Mouse (Mus musculus) T-helper 1 cell (primary cell): ENCODE data around the gene Myt1l.

Experiments
- in situ Hi-C: fragments of 300-600 bp; cut with MboI, MseI; formaldehyde crosslinking; loops from one replicate; pipeline ENCODE4 v1.15.1; 2025; ENCODE audit warnings: high pct_unique_total_duplicates

The Myt1l gene

DNA sequence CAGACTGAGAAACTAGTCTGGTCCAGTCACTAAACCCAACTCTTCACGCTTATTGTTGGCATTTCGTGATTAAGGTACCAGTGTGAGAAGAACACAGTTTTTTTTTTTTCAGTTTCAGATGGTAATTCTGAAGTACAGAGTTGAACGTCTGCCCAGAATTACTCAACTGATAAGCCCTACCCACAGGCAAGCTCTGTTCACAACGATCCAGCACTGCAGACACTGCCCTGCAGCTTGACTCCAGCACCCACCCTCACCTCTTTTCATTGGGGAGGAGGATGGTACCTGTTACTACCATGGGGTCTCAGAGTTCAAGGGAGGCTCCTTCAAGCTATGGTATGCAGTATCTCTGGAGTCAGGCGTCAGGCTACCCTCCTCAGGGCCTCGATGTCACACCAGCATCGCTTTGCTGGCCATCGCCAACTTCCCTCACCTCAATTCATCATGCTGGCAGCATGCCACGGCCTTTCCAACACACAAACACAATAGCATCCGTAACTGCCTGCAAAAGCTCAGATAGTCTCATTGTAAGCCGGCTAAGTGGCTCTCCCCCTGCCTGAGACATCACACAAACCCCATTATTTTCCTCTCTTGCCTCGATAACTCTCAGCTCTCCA is 281.5 kb downstream of the Myt1l start:
- in situ Hi-C loops = no loop called here

DNA sequence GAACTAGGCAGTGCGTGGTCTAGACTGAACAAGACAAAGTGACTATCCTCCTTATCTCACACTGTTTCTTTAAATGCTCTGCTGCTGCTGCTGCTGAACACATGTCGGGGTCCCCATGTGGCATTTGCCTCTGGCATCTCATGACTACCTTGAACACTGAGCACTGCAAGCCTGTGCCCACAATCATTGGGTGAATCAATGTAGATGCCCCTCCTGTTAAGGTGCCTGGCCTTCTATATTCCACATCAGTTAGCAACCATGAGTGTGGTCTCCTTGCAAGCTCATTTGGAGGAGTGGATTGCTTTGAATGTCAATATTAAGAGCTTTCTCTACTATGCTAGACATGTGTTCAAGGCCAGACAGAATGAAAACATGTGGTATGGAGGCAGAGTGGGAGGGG is 287.3 kb downstream of the Myt1l start:
- in situ Hi-C loops = no loop called here

DNA sequence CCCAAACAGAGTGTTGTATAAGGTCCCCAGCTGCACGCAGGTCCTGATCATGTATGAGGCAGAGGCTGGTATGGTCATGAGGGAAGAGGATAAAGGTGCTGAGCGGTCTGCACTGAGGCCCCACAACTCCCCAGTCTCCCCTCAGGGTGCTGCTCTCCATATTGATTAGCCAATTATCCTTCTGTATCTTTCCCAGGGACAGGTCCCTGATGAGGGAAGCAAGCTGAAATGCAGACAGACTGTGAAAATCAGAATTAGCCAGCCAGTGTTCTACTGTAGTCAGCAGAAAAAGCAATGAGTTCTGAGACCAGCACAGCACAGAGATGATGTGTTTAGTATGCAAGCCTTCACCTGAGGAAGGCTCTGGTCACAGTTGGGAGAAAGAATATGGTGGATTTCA is 287.9 kb downstream of the Myt1l start:
- in situ Hi-C loops = no loop called here

DNA sequence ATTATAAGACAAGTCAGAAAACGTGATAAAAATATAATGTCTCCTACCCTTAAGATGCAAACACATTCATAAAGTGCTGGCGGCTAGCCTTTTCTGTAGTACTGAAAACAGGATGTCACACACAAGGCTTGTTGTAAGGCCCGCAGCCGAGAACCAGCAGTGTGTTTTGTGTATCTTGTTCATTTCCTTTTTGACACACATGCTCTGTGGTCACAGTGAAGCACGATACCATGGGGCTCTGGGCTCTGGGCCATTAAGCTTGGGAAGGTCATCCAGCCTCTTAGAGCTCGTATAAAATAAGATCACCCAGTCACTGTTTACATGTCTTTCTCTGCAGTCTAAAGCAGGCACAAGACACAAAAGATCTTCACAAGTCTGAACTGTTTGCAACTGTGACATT is 288.6 kb downstream of the Myt1l start:
- in situ Hi-C loops = no loop called here

DNA sequence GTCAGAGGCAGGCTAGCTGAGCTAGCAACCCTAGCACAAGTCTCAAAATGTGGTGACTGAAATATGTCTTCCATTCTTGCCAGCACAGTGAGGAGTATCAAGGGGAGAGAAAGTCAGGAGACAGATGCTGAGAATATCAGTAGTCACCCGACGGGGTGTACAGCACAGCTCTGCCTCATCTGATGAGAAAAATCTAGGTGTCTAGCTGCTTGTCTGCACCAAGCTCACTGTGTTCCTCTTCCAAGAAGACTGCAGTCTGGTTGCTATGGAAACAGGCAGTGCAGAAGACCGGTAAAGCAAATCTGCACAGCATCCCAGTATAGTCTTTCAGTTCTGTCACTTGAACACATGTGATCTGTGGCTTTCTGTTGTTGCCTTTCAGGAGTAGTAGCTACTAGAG is 294.0 kb downstream of the Myt1l start:
- in situ Hi-C loops = no loop called here

DNA sequence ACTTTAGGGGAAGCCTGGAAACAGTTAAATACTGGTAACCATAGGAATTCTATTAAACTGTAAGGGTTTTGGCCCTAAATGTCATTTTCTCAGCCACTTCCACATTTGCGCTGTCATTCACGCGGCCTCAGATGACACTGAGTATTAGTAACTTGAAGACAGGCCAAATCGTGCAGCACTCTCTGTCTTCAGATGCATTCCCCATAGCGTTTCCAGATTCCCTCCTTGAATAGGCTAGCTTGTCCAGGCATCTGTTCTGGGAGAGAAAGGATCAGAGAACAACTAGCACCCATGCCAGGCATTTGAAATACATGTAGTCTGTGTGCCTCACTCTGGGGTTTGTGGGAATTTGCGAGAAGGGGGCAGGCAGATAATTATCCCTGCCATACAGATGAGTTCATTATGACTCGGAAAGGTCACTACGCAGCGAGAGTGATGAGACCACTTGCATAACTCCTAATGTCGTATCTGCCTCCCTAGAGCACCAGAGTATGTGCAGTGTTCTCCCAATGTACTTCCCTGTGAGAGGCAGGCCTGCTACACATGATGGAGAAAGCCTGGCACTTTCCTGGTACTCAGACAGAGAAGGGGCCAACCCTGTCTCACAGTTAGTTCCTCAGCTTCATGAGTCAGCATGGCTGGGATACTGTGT is 295.7 kb downstream of the Myt1l start:
- in situ Hi-C loops = no loop called here

DNA sequence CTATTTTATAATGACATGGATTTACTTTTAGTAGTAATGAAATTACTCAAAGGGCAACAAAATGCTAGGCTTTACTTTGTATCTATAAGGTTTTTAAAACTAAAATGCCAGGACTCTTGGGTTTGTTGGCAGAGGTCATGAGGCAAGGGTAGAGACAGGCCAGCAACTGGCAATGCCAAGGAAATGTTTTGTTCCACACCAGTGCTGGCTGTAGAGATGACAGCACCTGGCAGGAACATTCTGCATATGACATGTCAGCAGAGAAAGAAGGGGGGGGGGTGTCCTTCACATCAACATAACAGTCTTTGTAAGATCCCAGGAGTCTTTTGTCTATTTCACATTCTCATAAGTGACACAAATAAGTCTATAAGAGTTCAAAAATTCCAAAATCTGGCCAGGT is 302.4 kb downstream of the Myt1l start:
- in situ Hi-C loops = no loop called here

DNA sequence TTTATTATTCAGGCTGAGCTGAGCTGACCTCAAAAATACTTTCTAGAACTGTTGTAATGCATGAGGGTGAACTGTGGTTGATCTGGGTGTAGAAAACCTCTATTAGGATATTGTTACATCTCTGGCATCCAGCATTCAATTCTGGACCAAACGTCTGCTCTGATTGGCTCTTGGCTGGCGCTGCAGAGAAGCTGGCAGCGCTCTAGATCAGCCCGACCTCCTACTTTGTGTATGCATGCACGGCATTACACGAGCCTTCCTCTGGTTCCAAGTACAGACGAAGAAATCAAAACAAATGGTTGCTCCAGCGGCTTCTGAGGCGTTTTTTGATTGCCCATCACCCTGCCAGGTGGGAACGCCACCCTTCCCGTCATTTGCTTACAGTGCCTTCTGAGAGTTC is 303.2 kb downstream of the Myt1l start:
- in situ Hi-C loops = no loop called here

DNA sequence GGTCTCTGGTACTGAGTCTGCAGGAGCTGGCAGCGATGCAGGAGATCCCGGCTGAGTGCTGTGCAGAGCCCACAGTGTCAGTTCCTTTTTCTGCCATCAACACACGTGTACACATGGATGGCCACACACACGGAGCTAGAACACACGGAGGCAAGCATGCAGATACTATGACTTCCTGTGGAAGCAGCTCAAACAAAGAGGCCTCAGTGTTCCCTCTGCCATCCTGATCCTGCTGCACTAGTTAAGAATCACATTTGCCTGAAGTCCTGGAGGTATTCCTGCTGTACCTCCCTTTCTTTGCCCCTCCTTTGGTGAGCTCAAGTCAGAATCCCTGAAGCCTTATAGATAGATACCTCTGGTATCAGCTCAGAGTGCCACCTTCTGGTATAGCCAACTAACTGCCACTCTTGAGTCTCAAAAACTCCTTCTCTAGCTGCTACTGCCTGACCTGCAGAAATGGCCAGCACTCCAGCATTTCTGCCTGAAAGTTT is 309.2 kb downstream of the Myt1l start:
- in situ Hi-C loops = no loop called here

DNA sequence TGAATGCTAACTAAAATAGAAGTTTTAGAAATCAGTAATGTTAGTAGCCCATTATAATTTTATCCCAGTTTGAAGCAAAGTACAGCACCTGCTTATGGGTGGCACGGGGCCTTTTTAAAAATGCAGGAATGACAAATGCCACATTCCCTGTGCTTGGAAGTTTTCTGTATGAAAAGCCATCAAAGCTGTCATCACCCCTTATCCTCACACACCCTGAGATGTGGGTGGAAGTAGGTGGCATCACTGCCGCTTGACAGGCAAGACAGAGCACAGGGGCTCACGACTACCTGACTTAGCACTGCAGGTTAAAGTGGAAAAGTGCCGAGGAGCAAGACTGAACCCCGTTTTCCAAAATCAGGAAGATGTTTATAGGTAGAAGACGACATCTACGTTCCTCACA is 310.2 kb downstream of the Myt1l start:
- in situ Hi-C loops = no loop called here

DNA sequence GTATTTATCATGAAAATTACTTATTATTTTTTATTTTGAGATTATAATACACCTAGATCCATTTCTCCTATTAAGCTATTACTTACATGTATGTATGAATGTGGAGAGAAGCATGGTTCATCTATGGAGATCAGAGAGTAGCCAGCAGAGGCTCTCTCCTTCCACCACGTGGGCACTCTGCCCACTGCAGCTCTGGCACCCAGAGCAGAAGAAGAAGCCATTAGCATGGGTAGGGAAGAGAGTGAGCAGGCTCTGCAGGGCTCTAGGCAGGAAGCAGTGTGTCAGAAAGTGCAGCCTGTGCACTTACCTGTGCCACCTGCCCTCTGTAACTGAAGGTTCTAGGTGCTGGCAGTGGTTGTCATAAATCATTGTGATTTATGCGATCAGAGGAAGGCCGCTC is 321.8 kb downstream of the Myt1l start:
- in situ Hi-C loops = no loop called here

DNA sequence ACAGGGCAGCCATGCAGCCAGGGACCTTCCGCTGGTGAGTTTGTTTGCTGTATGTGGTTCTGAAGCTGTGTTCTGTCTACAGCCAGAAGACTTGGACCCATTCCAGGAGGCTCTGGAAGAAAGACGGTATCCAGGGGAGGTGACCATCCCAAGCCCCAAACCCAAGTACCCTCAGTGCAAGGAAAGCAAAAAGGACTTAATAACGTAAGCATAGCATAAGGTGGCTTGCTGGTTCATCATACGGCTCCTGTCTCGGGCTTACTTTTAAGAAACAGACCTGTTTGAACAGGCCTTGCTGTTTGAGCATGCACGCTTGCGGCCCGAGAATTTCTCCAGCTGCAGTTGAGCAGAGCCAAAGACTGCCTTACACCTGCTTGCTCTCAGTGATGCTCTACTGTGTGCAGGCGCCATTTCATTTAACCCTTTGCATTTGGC is 326.0 kb downstream of the Myt1l start:
- in situ Hi-C loops = no loop called here

DNA sequence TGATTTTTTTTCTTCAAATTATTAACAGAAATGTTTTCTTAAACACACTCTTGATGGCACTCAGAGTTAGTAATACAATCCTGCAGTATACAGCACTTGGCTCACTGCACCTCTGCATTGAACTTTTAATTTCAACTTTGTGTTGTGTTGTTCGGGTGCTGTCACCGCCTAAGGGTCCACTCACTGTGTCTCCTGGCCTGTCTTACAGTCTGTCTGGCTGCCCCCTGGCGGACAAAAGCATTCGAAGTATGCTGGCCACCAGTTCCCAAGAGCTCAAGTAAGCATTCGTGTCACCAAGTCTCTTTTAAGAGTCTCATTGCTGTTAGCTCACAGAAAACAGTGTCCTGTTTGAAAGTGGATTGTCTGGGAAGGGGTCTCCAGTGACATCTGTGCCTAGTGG is 326.8 kb downstream of the Myt1l start:
- in situ Hi-C loops = no loop called here

DNA sequence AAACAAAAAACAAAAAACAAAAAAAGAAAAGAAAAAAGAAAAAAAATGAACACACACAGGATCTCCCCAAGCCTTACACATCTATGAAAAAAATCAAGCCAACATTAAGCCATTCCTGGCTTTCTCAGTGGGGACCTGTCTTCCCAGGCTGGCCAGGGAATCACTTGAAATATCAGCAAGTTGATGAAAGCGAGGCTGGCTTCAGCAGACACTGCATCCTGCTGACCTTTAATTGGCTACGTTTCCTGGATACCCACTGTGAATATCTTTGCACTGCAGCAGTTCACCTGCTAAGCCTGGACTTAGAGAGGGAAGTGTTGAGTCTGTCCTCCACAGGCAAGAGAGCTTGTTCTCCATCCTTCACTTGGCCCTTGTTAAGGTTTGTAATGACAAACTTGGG is 332.8 kb downstream of the Myt1l start:
- in situ Hi-C loops = no loop called here

DNA sequence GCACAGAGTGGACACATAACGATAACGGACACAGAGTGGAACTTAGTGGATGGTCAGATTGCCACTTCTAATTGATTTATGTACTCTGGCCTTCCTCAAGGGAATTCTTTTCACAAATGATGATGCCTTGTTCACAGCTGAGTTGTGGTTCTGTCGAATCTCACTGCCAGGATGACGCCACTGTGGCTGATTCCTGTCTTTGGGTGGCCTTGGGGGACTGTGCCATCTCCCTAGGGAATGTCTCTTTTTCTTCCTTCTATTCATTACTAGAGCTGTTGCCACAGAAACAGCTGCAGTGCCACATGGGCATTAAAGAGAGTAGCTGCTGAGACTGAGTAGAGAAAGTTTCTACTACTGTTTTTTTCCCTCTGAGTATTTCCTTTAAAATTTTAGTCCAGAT is 340.1 kb downstream of the Myt1l start:
- in situ Hi-C loops = no loop called here

DNA sequence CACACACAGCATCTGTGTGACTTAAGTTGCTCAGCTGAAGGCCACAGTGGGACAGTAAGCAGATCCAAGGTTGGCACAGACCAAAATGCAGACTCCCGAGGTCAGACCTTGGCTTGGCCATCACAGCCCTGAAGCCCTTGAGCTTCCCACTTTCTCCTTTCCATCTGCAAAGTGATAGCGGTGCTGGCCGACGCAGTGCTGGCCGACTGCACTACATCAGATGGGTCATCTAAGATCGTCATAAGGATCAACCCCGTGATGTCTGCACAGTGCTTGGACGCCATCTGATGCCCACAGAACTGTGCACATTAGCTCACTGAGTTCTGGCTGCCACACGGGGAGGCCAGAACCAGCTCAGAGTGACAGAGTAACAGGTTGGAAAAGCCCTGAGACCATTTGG is 340.6 kb downstream of the Myt1l start:
- in situ Hi-C loops = no loop called here

DNA sequence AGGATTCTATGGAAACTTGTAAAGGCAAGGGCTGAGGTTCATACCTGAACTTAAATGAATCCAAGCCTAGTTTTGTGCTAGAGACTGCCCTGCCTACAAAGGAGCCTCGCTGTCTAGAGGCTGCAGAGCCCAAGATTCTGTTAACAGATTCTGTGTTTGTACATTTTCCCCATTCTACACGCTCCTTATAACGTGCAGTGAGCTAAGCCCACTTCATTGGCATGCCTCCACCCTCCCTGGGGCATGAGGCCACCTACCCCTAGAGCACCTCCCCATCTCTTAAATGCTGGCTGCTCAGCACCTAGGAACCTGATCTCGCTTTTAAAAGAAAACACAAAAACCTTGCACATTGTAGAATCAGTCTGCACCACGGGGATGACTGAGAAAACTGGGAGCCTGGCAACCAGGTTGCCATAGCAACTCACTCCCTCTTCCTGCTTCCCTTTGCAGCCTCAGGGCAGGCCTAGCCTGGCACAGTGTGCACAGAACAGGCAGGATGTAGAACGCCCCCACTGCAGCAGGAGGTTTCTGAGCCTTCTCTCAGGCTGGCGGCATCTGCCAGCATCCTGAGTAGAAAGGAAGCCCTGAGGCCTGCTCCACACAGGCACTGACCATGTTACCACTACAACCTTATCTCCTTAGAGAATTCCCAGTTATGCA is 344.1 kb downstream of the Myt1l start:
- in situ Hi-C loops = loop anchor here (10.0 kb wide), 1 partner anchor 1727 kb away; no protein-coding TSS in a partner anchor

DNA sequence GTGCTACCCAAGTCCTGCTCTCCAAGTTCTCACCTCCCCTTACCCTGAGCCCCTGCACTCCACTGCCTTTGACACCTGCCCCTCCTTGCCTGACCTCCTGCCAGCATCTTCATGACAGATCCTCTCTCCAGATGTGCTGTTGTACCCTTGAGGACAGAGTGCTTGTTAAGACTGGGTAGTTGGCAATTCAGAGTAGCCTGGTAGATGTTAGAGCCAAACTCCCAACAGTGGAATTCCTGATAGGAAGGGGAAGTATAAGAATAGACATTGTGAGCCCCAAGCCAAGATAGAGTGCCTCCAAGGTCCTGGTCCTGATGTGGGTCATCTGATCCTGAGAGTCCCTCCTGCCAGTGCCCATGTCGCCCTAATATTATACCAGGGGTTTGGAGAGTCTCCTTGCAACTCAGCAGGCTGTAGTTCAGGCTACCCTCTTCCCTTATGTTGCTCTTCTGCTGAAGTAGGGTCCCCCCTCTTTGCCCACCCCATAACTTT is 345.1 kb downstream of the Myt1l start:
- in situ Hi-C loops = loop anchor here (10.0 kb wide), 1 partner anchor 1729 kb away; no protein-coding TSS in a partner anchor

DNA sequence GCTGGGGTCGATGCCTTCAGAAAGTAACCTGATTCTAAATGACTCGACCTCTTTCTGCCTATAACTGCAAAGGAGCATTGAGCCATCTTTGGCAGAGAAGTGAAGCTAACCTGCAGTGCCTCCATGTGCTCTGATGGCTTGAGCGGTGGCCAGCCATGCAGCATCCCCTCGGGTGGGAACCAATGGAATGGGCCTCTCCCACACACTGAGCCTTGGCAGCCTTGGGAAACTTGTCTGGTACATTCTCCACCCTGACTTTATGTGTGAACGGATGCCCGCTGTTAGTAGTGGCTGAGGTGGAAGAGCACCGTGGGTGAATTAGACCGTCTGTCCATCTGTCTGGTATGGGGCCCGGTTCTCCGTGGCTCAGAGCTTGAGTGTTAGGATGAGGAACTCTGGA is 349.8 kb downstream of the Myt1l start:
- in situ Hi-C loops = loop anchor here (10.0 kb wide), 1 partner anchor 1733 kb away; no protein-coding TSS in a partner anchor

DNA sequence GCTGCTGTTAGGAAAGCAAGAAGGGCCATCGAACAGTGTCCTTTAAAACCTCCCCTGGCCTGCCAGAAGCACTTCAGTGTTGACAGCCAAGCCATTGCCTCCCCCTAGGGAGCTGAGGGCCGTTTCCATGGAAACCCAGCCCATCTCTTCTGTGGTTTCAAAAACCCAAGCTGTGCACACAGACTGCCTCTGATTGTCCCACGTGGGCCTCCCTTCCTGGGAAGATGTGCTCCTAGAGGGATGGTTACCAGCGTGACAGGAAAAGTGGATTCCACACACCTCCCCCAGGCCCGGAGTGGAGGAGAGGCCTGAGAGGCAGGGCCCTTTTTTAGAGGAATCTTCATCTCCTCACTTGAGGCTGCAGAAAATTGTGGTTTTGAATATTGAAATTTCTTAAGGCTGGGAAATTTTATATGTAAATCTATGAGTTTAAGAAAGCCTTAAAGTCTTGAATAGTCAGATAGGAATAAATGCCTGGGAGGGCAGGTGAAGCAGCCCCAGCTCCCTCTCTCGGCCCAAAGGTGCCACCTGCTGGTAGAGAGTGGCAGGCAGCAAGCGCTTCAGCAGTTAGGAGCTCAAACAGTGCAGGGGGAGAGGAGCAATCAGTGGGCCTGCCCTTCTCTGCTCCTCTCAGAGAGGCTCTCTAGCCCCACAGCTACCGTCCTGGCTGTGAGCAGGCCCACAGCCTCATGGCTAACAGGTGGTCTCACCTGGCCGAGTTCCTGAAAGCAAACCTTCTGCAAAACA is 354.9 kb downstream of the Myt1l start:
- in situ Hi-C loops = no loop called here

DNA sequence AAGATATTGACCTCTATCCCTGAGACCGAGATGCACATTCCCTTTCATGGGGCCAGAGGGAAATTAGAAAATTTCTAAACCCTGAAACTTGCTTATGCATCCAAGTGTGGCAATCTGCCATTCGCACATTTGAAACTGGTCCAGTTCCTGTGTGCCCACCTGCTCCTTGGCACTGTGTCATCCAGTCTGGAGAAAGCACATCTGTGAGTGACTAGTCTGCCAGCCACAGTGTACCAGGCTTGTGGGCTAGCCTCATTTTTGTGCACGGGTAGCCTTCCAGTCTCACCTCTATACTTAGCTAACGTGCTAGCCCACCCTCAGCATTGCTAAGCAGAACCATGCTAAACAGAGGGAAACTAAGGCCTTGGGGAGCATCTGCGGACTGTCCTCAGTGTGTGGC is 356.2 kb downstream of the Myt1l start:
- in situ Hi-C loops = no loop called here

DNA sequence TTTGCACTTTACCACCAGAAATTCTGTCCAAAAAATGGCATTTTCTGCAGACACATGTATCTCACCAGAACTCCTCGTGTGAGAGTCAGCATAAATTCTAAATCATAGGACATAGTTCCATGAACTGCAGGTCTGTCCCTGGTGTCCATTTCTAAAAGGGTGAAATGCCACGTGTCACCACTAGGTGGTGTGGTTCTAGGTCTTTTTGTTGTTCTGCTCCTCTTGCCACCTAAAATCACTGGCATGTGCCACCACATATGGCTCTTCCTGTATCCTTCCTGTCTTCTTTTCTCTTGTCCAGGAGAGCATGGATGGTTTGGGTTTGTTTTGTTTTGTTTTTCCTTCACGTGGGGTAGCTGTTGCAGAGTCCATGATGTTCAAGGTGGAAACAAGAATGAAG is 366.5 kb downstream of the Myt1l start:
- in situ Hi-C loops = no loop called here
